Mouse (Mus musculus) CD4-positive naive resting alpha-beta T cell, adult 76 days (primary cell): ENCODE results near the gene Awat2. TPM values are rescaled to one million over a fixed set of nuclear protein-coding genes. Genes with fewer than 3 reads are reported as not detected.

Experiments
- total RNA-seq: library from RNA; stranded (reverse); gene quantifications from one replicate; pipeline ENCODE4 v1.2.4, GENCODE M21; 2023

The Awat2 gene
- 0.38 TPM for total RNA-seq

DNA sequence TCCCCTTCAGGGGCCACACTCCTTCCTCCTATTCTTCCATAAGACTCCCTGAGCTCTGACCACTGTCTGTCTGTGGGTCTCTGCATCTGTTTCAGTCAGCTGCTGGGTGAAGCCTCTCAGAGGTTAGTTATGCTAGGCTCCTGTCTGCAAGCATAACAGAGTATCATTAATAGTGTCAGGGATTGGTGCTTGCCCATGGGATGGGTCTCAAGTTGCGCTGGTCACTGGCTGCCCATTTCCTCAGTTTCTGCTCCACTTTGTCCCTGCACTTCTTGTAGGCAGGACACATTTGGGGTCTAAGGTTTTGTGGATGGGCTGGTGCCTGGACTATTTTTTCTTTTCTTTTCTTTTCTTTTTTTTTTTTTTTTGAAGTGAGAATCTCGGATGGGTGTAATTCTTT, at the start of gene Awat2:
Gene Awat2, minus strand, starts transcription at position 101 of the 400 bp plus-strand sequence.

DNA sequence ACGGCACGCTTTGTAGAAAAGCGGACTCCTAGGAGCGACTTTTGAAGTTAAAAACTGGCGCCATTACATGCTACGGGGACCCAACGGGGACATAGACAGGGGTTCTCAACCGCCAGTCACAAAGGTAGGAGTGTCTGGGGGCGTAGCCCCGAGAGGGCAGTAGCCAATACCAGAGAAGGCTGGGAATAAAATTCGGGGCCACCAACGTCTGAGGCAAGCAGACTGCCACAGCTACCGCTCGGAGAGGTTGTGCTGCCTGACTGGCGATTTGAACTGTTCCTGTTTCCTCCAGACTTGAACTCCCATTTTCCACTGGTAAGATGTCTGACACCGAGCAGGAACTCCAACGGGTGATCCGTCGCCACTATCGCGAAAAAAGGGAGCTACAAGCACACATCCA, 13.8 kb downstream of the Awat2 start, which contains the start of gene Otud6a:
Gene Otud6a, plus strand, starts transcription at position 321 of the 400 bp plus-strand sequence.

Other genes starting within 250 kb of the Awat2 start
- not detected for gene Otud6a, start 13.7 kb downstream of the Awat2 start, total RNA-seq
- gene Igbp1, start 51.6 kb upstream of the Awat2 start, total RNA-seq: 62.7 TPM
- not detected for gene Dgat2l6, start 82.1 kb upstream of the Awat2 start, total RNA-seq
- not detected for gene Awat1, start 129.5 kb upstream of the Awat2 start, total RNA-seq
- not detected for gene P2ry4, start 152.2 kb upstream of the Awat2 start, total RNA-seq
- gene Arr3, start 162.8 kb upstream of the Awat2 start, total RNA-seq: not detected
- gene Kif4, start 183.0 kb upstream of the Awat2 start, total RNA-seq: 0.56 TPM
- gene Pdzd11, start 183.9 kb upstream of the Awat2 start, total RNA-seq: 15.2 TPM